Mouse (Mus musculus) natural killer cell, adult 2 months (primary cell): Measurements from ENCODE around the gene Metrnl.

Source experiments
- DNase-seq, 2 experiments: peaks; one replicate each; pipeline ENCODE4 v3.0.0; 2022; ENCODE audit warnings: low spot score in 2 of 2

Gene Metrnl

GRCm38 (mm10) chr11:121734184-121734583, 32.8 kb downstream of the Metrnl start:
- DNase-seq, result no peak

- no peak for DNase-seq
Measured at GRCm38 (mm10) chr11:121734892-121735291, 33.5 kb downstream of the Metrnl start.

- no peak for DNase-seq
Measured at GRCm38 (mm10) chr11:121738616-121739015, 37.3 kb downstream of the Metrnl start.

GRCm38 (mm10) chr11:121740906-121741305, 39.6 kb downstream of the Metrnl start:
- no peak for DNase-seq

- peak; percentile 29 to 34 for DNase-seq
Measured at GRCm38 (mm10) chr11:121741433-121741832, 40.1 kb downstream of the Metrnl start.

GRCm38 (mm10) chr11:121743113-121743512, 41.8 kb downstream of the Metrnl start:
- DNase-seq, result no peak

GRCm38 (mm10) chr11:121743915-121744628, 42.7 kb downstream of the Metrnl start:
- no peak for DNase-seq

GRCm38 (mm10) chr11:121746941-121747494, 45.7 kb downstream of the Metrnl start:
- DNase-seq, result no peak

GRCm38 (mm10) chr11:121748003-121748684, 46.8 kb downstream of the Metrnl start:
- no peak for DNase-seq
